Mouse (Mus musculus): ENCODE results near the gene Rad51ap1. TPM values are rescaled to one million over a fixed set of nuclear protein-coding genes. Genes with fewer than 3 reads are reported as not detected.

Gene Rad51ap1
- polyA plus RNA-seq, 1 experiment, result 10.5 TPM

DNA sequence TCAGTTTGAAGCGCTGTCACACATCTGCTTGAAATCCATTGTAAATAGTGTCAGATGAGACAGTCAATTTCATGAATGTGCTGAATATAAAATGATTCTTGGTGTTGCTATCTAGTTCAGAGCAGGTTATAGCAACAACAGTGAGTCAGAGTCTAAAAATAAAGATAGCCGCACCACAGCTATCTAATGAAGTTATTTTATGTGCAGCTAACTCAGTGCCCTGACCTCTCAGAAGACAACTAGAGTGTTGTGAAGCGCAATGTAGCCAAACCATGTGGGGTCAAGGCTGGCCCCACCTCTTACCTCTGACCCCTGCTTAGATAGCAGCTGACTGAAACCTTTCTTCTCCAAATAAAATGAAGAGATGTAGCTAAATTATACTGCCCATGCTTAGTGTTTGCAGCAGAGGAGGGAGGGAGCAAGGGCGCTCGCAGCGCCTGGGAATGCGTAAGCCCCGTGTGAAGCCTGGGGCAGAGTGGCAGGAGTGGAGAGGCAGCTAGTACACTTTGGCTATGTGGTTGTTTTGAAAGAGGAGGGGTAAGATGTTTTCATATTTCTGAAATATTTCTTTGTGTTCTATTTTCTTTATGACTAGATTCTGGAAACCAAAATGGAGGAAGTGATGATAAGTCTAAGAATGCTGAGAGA is 22.1 kb upstream of the Rad51ap1 start:
- no peak overlapping the region for H3ac ChIP-seq (ENCODE audit: control insufficient read depth, insufficient read length, low read depth)
- no peaks in the 10 kb centered on the region for H3K79me2 ChIP-seq (ENCODE audit: control insufficient read depth, insufficient read depth)
- H3K79me3 ChIP-seq (ENCODE audit: low read depth), result no peaks in the 10 kb centered on the region
- H3K4me3 ChIP-seq (ENCODE audit: insufficient read depth, poor library complexity, severe bottlenecking), result no peak overlapping the region
- H3K27me3 ChIP-seq (ENCODE audit: control insufficient read depth, insufficient read depth, insufficient read length), result no peaks in the 10 kb centered on the region
- H3K36me3 ChIP-seq (ENCODE audit: control insufficient read depth, insufficient read depth), result peaks cover 5% of the 10 kb centered on the region
- TF ChIP-seq MYOD1 (IDR thresholded peaks at IDR 0.05; ENCODE audit: control insufficient read depth, insufficient read length, low read depth) (no peak), CEBPB (IDR thresholded peaks at IDR 0.05; ENCODE audit: low read depth) (no peak), MAX (IDR thresholded peaks at IDR 0.05) (no peak), USF1 (IDR thresholded peaks at IDR 0.05; ENCODE audit: low read depth) (no peak)

DNA sequence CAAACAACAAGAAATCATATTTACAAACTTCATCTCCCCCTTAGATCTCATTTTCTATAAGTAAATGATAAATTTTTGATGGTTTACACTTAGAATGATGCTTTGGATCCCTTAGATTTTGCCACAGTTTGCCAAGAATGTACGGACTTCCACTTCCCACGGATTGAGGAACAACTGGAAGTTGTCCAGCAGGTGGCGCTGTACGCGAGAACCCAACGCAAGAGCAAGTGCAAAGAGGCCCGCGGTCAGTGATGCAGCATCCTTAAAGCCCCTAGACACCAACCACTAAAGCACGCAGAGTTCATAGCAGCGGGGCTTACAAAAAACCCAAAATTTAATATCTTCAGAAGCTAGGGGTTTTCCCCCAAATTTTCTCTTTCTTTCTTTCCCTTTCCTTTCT is 16.3 kb upstream of the Rad51ap1 start:
- Histone ChIP-seq H3K79me2 (ENCODE audit: control insufficient read depth, insufficient read depth) (no peaks in the 10 kb centered on the region), H3K4me3 (ENCODE audit: insufficient read depth, poor library complexity, severe bottlenecking) (no peak overlapping the region), H3K27me3 (ENCODE audit: control insufficient read depth, insufficient read depth, insufficient read length) (no peaks in the 10 kb centered on the region), H3K36me3 (ENCODE audit: control insufficient read depth, insufficient read depth) (peaks cover 12% of the 10 kb centered on the region), H3K79me3 (ENCODE audit: low read depth) (no peaks in the 10 kb centered on the region), H3ac (ENCODE audit: control insufficient read depth, insufficient read length, low read depth) (no peak overlapping the region)
- TF ChIP-seq MYOG (IDR thresholded peaks at IDR 0.05; ENCODE audit: control insufficient read depth, extremely low read depth, insufficient read length) (no peak), MYOD1 (IDR thresholded peaks at IDR 0.05; ENCODE audit: control insufficient read depth, insufficient read length, low read depth) (no peak), USF1 (IDR thresholded peaks at IDR 0.05; ENCODE audit: low read depth) (no peak), FOSL1 (IDR thresholded peaks at IDR 0.05; ENCODE audit: insufficient read depth, low read length, poor library complexity, severe bottlenecking) (no peak), MAX (IDR thresholded peaks at IDR 0.05) (no peak), CTCF (IDR thresholded peaks at IDR 0.05; ENCODE audit: control insufficient read depth, insufficient read depth, insufficient read length) (peak; percentile 73), CEBPB (IDR thresholded peaks at IDR 0.05; ENCODE audit: low read depth) (no peak)

DNA sequence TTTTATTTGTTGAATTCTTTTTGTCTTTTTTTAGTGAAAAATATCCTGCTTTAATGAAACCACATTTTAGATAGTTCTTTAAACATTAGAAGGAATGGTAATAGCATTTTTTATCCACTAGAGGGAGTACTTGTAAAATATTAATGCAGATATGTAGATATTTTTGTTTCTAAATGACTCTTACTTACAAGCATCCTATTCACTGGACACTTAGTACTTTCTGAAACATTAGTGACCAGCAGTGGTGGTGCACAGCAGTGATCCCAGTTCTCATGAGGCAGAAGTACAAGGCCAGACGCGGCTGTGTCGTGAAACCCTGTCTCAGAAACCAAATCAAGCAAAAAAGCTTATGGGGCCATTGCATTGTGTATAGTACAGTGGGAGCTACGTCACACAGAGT is 8.9 kb upstream of the Rad51ap1 start:
- no peak overlapping the region for H3K4me3 ChIP-seq (ENCODE audit: insufficient read depth, poor library complexity, severe bottlenecking)
- no peaks in the 10 kb centered on the region for H3K79me3 ChIP-seq (ENCODE audit: low read depth)
- no peaks in the 10 kb centered on the region for H3K79me2 ChIP-seq (ENCODE audit: control insufficient read depth, insufficient read depth)
- no peaks in the 10 kb centered on the region for H3K27me3 ChIP-seq (ENCODE audit: control insufficient read depth, insufficient read depth, insufficient read length)
- TF ChIP-seq MYOD1 (IDR thresholded peaks at IDR 0.05; ENCODE audit: control insufficient read depth, insufficient read length, low read depth), result no peak
- TF ChIP-seq MAX (IDR thresholded peaks at IDR 0.05), result no peak
- no peak for TF ChIP-seq CTCF (IDR thresholded peaks at IDR 0.05; ENCODE audit: control insufficient read depth, insufficient read depth, insufficient read length)
- no peak for TF ChIP-seq CEBPB (IDR thresholded peaks at IDR 0.05; ENCODE audit: low read depth)
- no peak for TF ChIP-seq FOSL1 (IDR thresholded peaks at IDR 0.05; ENCODE audit: insufficient read depth, low read length, poor library complexity, severe bottlenecking)
- no peak for TF ChIP-seq MYOG (IDR thresholded peaks at IDR 0.05; ENCODE audit: control insufficient read depth, extremely low read depth, insufficient read length)
- TF ChIP-seq USF1 (IDR thresholded peaks at IDR 0.05; ENCODE audit: low read depth), result no peak
- peaks cover 7% of the 10 kb centered on the region for H3K36me3 ChIP-seq (ENCODE audit: control insufficient read depth, insufficient read depth)
- no peak overlapping the region for H3ac ChIP-seq (ENCODE audit: control insufficient read depth, insufficient read length, low read depth)

DNA sequence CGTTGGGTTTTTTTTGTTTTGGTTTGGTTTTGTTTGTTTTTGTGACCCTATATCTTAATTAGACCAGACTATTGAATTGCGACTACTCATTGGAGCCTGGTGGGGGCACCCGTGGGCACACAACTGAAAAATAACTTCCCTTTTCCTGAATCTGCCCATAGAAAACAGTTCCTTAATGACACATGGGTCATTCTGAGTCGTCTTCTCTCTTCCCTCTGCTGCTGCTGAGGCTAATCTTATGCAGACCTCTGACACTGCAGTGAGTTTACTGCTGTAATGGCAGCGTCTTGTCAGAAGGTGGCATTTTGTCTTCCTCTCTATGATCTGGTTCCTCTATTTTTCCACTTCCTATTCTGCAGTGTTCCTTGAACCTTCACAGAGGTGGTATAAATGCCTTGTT is 1.1 kb upstream of the Rad51ap1 start:
- Histone ChIP-seq H3K79me2 (ENCODE audit: control insufficient read depth, insufficient read depth) (peaks cover 33% of the 10 kb centered on the region), H3K36me3 (ENCODE audit: control insufficient read depth, insufficient read depth) (peaks cover 7% of the 10 kb centered on the region), H3K4me3 (ENCODE audit: insufficient read depth, poor library complexity, severe bottlenecking) (peak overlapping the region; percentile 44), H3K27me3 (ENCODE audit: control insufficient read depth, insufficient read depth, insufficient read length) (no peaks in the 10 kb centered on the region), H3K79me3 (ENCODE audit: low read depth) (peaks cover 13% of the 10 kb centered on the region), H3ac (ENCODE audit: control insufficient read depth, insufficient read length, low read depth) (no peak overlapping the region)
- TF ChIP-seq MAX (IDR thresholded peaks at IDR 0.05) (no peak), MYOG (IDR thresholded peaks at IDR 0.05; ENCODE audit: control insufficient read depth, extremely low read depth, insufficient read length) (no peak), MYOD1 (IDR thresholded peaks at IDR 0.05; ENCODE audit: control insufficient read depth, insufficient read length, low read depth) (no peak), CTCF (IDR thresholded peaks at IDR 0.05; ENCODE audit: control insufficient read depth, insufficient read depth, insufficient read length) (no peak), FOSL1 (IDR thresholded peaks at IDR 0.05; ENCODE audit: insufficient read depth, low read length, poor library complexity, severe bottlenecking) (no peak), USF1 (IDR thresholded peaks at IDR 0.05; ENCODE audit: low read depth) (no peak), CEBPB (IDR thresholded peaks at IDR 0.05; ENCODE audit: low read depth) (no peak)

DNA sequence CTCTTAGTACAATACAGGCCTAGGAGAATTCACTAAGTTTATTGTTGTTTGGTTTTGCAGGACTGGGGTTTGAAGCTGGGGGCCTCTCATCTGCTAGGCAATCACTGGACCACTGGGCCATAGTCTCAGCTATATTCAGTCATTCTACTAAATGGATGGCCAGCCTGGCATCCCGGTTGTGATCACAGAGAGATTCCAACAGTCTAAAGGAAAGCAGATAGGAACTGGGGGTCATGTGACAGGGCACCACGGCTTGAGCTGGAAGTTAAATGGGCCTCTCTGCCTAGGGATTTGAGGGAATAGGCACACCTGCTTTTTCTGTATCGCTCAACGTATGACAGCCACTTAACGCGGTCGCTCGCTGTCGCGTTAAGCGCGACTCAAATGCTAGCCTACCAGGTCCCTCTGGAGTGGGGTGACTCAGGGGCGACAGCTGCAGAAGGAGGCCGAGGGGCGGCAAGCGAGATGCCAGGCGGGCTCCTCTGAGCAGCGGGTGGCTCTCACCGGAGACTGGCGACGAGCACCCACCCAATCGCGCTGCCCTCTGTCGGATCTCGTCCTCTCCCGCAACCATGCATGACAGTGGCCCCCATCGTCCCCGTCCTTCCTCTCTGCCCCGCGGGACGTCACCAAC is 417 bp downstream of the Rad51ap1 start:
- TF ChIP-seq MYOG (IDR thresholded peaks at IDR 0.05; ENCODE audit: control insufficient read depth, extremely low read depth, insufficient read length), result no peak
- TF ChIP-seq MAX (IDR thresholded peaks at IDR 0.05), result no peak
- TF ChIP-seq USF1 (IDR thresholded peaks at IDR 0.05; ENCODE audit: low read depth), result peak; percentile 44
- TF ChIP-seq FOSL1 (IDR thresholded peaks at IDR 0.05; ENCODE audit: insufficient read depth, low read length, poor library complexity, severe bottlenecking), result no peak
- TF ChIP-seq CTCF (IDR thresholded peaks at IDR 0.05; ENCODE audit: control insufficient read depth, insufficient read depth, insufficient read length), result no peak
- TF ChIP-seq MYOD1 (IDR thresholded peaks at IDR 0.05; ENCODE audit: control insufficient read depth, insufficient read length, low read depth), result peak; percentile 29
- Histone ChIP-seq H3K27me3 (ENCODE audit: control insufficient read depth, insufficient read depth, insufficient read length) (no peaks in the 10 kb centered on the region), H3K36me3 (ENCODE audit: control insufficient read depth, insufficient read depth) (peaks cover 10% of the 10 kb centered on the region), H3K79me3 (ENCODE audit: low read depth) (peaks cover 14% of the 10 kb centered on the region), H3K4me3 (ENCODE audit: insufficient read depth, poor library complexity, severe bottlenecking) (peak overlapping the region; percentile 56), H3K79me2 (ENCODE audit: control insufficient read depth, insufficient read depth) (peaks cover 33% of the 10 kb centered on the region), H3ac (ENCODE audit: control insufficient read depth, insufficient read length, low read depth) (peak overlapping the region; percentile 96)
